Mouse (Mus musculus) megakaryocyte, adult 5-6 weeks (primary cell): ENCODE measurements around the gene Rnf11. TPM values are rescaled to one million over a fixed set of nuclear protein-coding genes. Genes with fewer than 3 reads are reported as not detected.

Source experiments
- ATAC-seq: 2 replicates; pipeline ENCODE4 v1.8.0; 2016; ENCODE audit warnings: mild to moderate bottlenecking, inconsistent platforms; ENCODE audit not compliant: poor library complexity, severe bottlenecking
- total RNA-seq, 2 experiments: library from RNA; stranded (forward) in 1 of 2; stranded (reverse) in 1 of 2; fragments of 153-499, 151-499 nt in 1 of 2; fragments of 221-1000, 200-1000 nt in 1 of 2; gene quantifications; 2 replicates each; pipeline versions ENCODE4 v1.2.3 to v1.2.4; 2015 to 2017

The Rnf11 gene
- 27.2 and 28.8 TPM in 2 replicates for total RNA-seq (2015)
- total RNA-seq (2017), result 27.6 and 31.5 TPM in 2 replicates

GRCm38 (mm10) chr4:109484621-109485020, at the start of gene Rnf11:
TSS of gene Rnf11 (minus strand) at chr4:109484728.
- peak; percentile 94 for ATAC-seq

GRCm38 (mm10) chr4:109531111-109531510, 46.6 kb upstream of the Rnf11 start, which contains the start of gene 4930522H14Rik:
TSS of gene 4930522H14Rik (minus strand) at chr4:109531297.
- ATAC-seq, result no peak

- ATAC-seq, result no peak
Observed at GRCm38 (mm10) chr4:109530245-109530816, 45.8 kb upstream of the Rnf11 start.

GRCm38 (mm10) chr4:109504885-109505284, 20.4 kb upstream of the Rnf11 start:
- ATAC-seq, result peak; percentile 96

- no peak for ATAC-seq
Observed at GRCm38 (mm10) chr4:109498476-109498875, 13.9 kb upstream of the Rnf11 start.

GRCm38 (mm10) chr4:109493581-109493980, 9.1 kb upstream of the Rnf11 start:
- ATAC-seq, result no peak

GRCm38 (mm10) chr4:109488812-109489211, 4.3 kb upstream of the Rnf11 start:
- ATAC-seq, result no peak

- ATAC-seq, result no peak
Observed at GRCm38 (mm10) chr4:109482701-109483100, 1.8 kb downstream of the Rnf11 start.

- ATAC-seq, result no peak
Observed at GRCm38 (mm10) chr4:109481424-109481823, 3.1 kb downstream of the Rnf11 start.

- no peak for ATAC-seq
Observed at GRCm38 (mm10) chr4:109477454-109477853, 7.1 kb downstream of the Rnf11 start.

- ATAC-seq, result peak; percentile 91
Observed at GRCm38 (mm10) chr4:109476554-109477014, 7.9 kb downstream of the Rnf11 start.

GRCm38 (mm10) chr4:109475577-109476553, 8.7 kb downstream of the Rnf11 start:
- ATAC-seq, result peak; percentile 61

GRCm38 (mm10) chr4:109475078-109475477, 9.4 kb downstream of the Rnf11 start:
- no peak for ATAC-seq

- ATAC-seq, result no peak
Observed at GRCm38 (mm10) chr4:109472566-109472965, 12.0 kb downstream of the Rnf11 start.

- ATAC-seq, result no peak
Observed at GRCm38 (mm10) chr4:109471606-109472005, 12.9 kb downstream of the Rnf11 start.

- no peak for ATAC-seq
Observed at GRCm38 (mm10) chr4:109467687-109468086, 16.8 kb downstream of the Rnf11 start.

GRCm38 (mm10) chr4:109463892-109464291, 20.6 kb downstream of the Rnf11 start:
- no peak for ATAC-seq

- no peak for ATAC-seq
Observed at GRCm38 (mm10) chr4:109460421-109461179, 23.9 kb downstream of the Rnf11 start.

GRCm38 (mm10) chr4:109456821-109457220, 27.7 kb downstream of the Rnf11 start:
- ATAC-seq, result peak; percentile 63

GRCm38 (mm10) chr4:109448531-109448930, 36.0 kb downstream of the Rnf11 start:
- ATAC-seq, result no peak

- ATAC-seq, result no peak
Observed at GRCm38 (mm10) chr4:109445956-109446355, 38.6 kb downstream of the Rnf11 start.
